Mouse (Mus musculus) thymus, adult 2 months (tissue): ENCODE data around the gene Gtf3c5.

Experiments used
- CTCF ChIP-seq: fragments of 200-500 bp; IDR thresholded peaks from 2 replicates; pipeline ENCODE4 v1.5.1; 2012; ENCODE audit warnings: mild to moderate bottlenecking, control low read depth, low read length, moderate library complexity, borderline replicate concordance; ENCODE audit not compliant: control insufficient read depth, poor library complexity, insufficient read depth; ENCODE audit errors: extremely low read depth
- POLR2A ChIP-seq: fragments of 200-500 bp; IDR thresholded peaks from 2 replicates; pipeline ENCODE4 v1.6.1; 2012; ENCODE audit warnings: mild to moderate bottlenecking, low read length, control low read depth, moderate library complexity; ENCODE audit not compliant: control insufficient read depth, poor library complexity, insufficient read depth; ENCODE audit errors: extremely low read depth

GRCm38 (mm10) chr2:28528354-28528730 lies 55.2 kb downstream of the Gtf3c5 start:
- TF ChIP-seq POLR2A = no peak
- no peak for TF ChIP-seq CTCF
